Mouse (Mus musculus) adipocyte (in vitro differentiated cells): ENCODE results near the gene Crygn.
A peak's percentile ranks its signal among the peaks of the same experiment; 100 is the strongest.

ENCODE experiments used
- DNase-seq: peaks from one replicate; pipeline ENCODE4 v3.0.0-alpha.2; 2016; ENCODE audit warnings: low spot score

Gene Crygn

GRCm38 (mm10) chr5:24709962-24710361 is 47.8 kb downstream of the Crygn start:
- DNase-seq, result peak; percentile 96

- DNase-seq, result no peak
Measured at GRCm38 (mm10) chr5:24704615-24705014, 53.2 kb downstream of the Crygn start.

- DNase-seq, result no peak
Measured at GRCm38 (mm10) chr5:24701271-24701670, 56.5 kb downstream of the Crygn start.
